Mouse (Mus musculus): ENCODE results near the gene Ank3. TPM values are rescaled to one million over a fixed set of nuclear protein-coding genes. Genes with fewer than 3 reads are reported as not detected.

Ank3 gene
- total and polyA plus RNA-seq, 3 experiments: 3.2 to 6.7 TPM; not detected in 1

- H3K27ac ChIP-seq (ENCODE audit: control insufficient read depth, low read depth, low read length): no peak overlapping the region
- H3K36me3 ChIP-seq (ENCODE audit: control insufficient read depth in 1 of 2, insufficient read depth in 2 of 2, low read length in 2 of 2): no peaks in the 10 kb centered on the region
- H3K4me1 ChIP-seq (ENCODE audit: control insufficient read depth in 1 of 2, insufficient read depth in 2 of 2, low read length in 2 of 2): no peaks in the 10 kb centered on the region
- no peak overlapping the region for H3K9ac ChIP-seq (ENCODE audit: control insufficient read depth, low read depth, low read length, poor library complexity, severe bottlenecking)
- no peaks in the 10 kb centered on the region for H3K9me3 ChIP-seq (replicated peaks; ENCODE audit: insufficient read depth, low read length)
- no peaks in the 10 kb centered on the region for H3K79me2 ChIP-seq (ENCODE audit: control insufficient read depth, insufficient read depth, low read length, poor library complexity)
- H3K4me3 ChIP-seq (ENCODE audit: control insufficient read depth in 1 of 2, insufficient read depth in 1 of 2, low read depth in 2 of 2, low read length in 2 of 2): no peak overlapping the region
- DNase-seq (ENCODE audit: low read depth, low spot score): peak; percentile 39
- no peak for TF ChIP-seq ZMIZ1 (IDR thresholded peaks at IDR 0.05; ENCODE audit: low read depth, low read length)
- peak; percentile 71 for TF ChIP-seq RAD21 (IDR thresholded peaks at IDR 0.05; ENCODE audit: low read depth, low read length)
- peak; percentile 76 for TF ChIP-seq ZC3H11A (IDR thresholded peaks at IDR 0.05; ENCODE audit: low read depth, low read length)
- no peak for TF ChIP-seq MEF2A (IDR thresholded peaks at IDR 0.05; ENCODE audit: extremely low read depth, insufficient replicate concordance, low read depth, low read length, poor library complexity, severe bottlenecking)
- TF ChIP-seq CTCF (IDR thresholded peaks at IDR 0.05 in 2 of 3, conservative IDR thresholded peaks at IDR 0.05 in 1 of 3; ENCODE audit: control insufficient read depth in 1 of 3, insufficient read depth in 1 of 3, low read depth in 2 of 3, low read length in 3 of 3, poor library complexity in 1 of 3, severe bottlenecking in 1 of 3): peak; percentile 50 to 80 (median 77)
- peak; percentile 86 for TF ChIP-seq SMC3 (IDR thresholded peaks at IDR 0.05; ENCODE audit: low read depth, low read length)
- TF ChIP-seq POLR2AphosphoS5 (IDR thresholded peaks at IDR 0.05; ENCODE audit: borderline replicate concordance, low read depth, low read length): no peak
- H3K27me3 ChIP-seq (ENCODE audit: control insufficient read depth in 1 of 2, insufficient read depth in 2 of 2, low read length in 2 of 2): no peaks in the 10 kb centered on the region
These were observed 263.8 kb downstream of the Ank3 start for GRCm38 (mm10) chr10:69662338-69662737.

GRCm38 (mm10) chr10:69667482-69667881 lies 268.9 kb downstream of the Ank3 start:
- Histone ChIP-seq H3K4me3 (ENCODE audit: control insufficient read depth in 1 of 2, insufficient read depth in 1 of 2, low read depth in 2 of 2, low read length in 2 of 2) (no peak overlapping the region), H3K9me3 (replicated peaks; ENCODE audit: insufficient read depth, low read length) (no peaks in the 10 kb centered on the region), H3K27ac (ENCODE audit: control insufficient read depth, low read depth, low read length) (no peak overlapping the region), H3K27me3 (ENCODE audit: control insufficient read depth in 1 of 2, insufficient read depth in 2 of 2, low read length in 2 of 2) (no peaks in the 10 kb centered on the region; a peak in 1 of 4 replicates), H3K79me2 (ENCODE audit: control insufficient read depth, insufficient read depth, low read length, poor library complexity) (no peaks in the 10 kb centered on the region), H3K36me3 (ENCODE audit: control insufficient read depth in 1 of 2, insufficient read depth in 2 of 2, low read length in 2 of 2) (no peaks in the 10 kb centered on the region), H3K4me1 (ENCODE audit: control insufficient read depth in 1 of 2, insufficient read depth in 2 of 2, low read length in 2 of 2) (no peaks in the 10 kb centered on the region), H3K9ac (ENCODE audit: control insufficient read depth, low read depth, low read length, poor library complexity, severe bottlenecking) (no peak overlapping the region)
- TF ChIP-seq UBTF (IDR thresholded peaks at IDR 0.05; ENCODE audit: borderline replicate concordance, insufficient read depth, low read depth, low read length) (no peak), GATA1 (IDR thresholded peaks at IDR 0.05; ENCODE audit: low read depth, low read length) (no peak), POLR2AphosphoS2 (IDR thresholded peaks at IDR 0.05; ENCODE audit: low read length) (no peak), MYC (IDR thresholded peaks at IDR 0.05; ENCODE audit: low read depth, low read length) (no peak), NRF1 (IDR thresholded peaks at IDR 0.05; ENCODE audit: insufficient read depth, low read depth, low read length, poor library complexity, severe bottlenecking) (no peak), JUND (IDR thresholded peaks at IDR 0.05; ENCODE audit: low read depth, low read length) (no peak), MXI1 (IDR thresholded peaks at IDR 0.05; ENCODE audit: low read depth, low read length) (no peak), ZMIZ1 (IDR thresholded peaks at IDR 0.05; ENCODE audit: low read depth, low read length) (no peak), E2F4 (IDR thresholded peaks at IDR 0.05; ENCODE audit: borderline replicate concordance, low read depth, low read length) (no peak), EP300 (IDR thresholded peaks at IDR 0.05; ENCODE audit: low read depth in 1 of 2, low read length in 2 of 2) (no peak), GABPA (IDR thresholded peaks at IDR 0.05; ENCODE audit: low read depth, low read length) (no peak), HCFC1 (IDR thresholded peaks at IDR 0.05; ENCODE audit: low read depth, low read length) (no peak), ETS1 (IDR thresholded peaks at IDR 0.05; ENCODE audit: low read depth, low read length) (no peak), ZNF384 (IDR thresholded peaks at IDR 0.05; ENCODE audit: low read depth, low read length) (no peak), ZKSCAN1 (IDR thresholded peaks at IDR 0.05; ENCODE audit: low read depth, low read length) (no peak), RAD21 (IDR thresholded peaks at IDR 0.05; ENCODE audit: low read depth, low read length) (no peak), CHD1 (IDR thresholded peaks at IDR 0.05; ENCODE audit: low read depth, low read length) (no peak), TAL1 (IDR thresholded peaks at IDR 0.05; ENCODE audit: low read length) (no peak)
- no peak for DNase-seq (ENCODE audit: low read depth, low spot score)

Measured in MEL (cell line).